8 mouse cellular contexts compared by ENCODE assay signal in the genomic region with DNA sequence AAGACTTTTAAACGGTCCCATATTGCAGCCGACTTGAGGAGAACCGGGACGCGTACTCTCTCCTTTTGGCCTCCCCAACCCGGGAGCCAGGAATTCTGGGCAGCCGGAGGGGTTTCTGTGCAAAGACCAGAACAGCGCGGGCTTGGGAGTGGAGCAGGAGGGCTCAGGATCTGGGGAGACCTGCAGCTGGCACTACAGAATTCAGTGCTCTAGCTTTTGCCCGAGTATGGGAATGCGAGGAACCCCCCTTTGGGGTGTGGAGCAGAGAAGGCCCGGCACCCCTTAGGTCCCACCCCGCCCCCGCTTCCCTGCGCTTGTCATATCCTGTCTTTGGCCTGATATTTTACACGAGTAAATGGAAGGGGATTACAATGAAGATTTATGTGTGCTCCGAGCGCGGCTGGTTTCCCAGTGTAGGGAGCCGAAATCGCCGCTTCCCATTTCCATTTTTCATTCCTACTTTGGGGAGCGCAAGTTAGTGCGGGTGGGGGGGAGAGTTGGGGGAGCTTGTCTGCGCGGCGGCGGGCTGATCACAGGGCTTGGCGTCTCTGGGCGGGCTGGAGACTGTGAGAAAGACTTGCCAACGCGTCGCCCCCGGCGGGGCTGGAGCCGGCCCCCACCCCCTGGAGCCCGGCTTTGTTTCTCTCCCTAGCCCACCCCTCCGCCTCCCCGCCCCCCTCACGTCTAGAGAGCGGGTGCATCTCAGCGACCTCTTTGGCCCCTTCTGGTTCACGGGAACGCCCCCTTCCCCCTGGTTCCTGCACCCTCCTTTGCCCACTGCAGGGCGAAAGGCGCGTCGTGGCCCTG. TPM values are rescaled to one million over a fixed set of nuclear protein-coding genes. Genes with fewer than 3 reads are reported as not detected.
DNase-seq lines count a peak whose midpoint lies in the region; ATAC-seq and TF ChIP-seq lines count a peak whose summit lies in the region.

No protein-coding gene starts in this region.

- H3K9ac ChIP-seq in hindbrain, embryonic 11.5 days (ENCODE audit: low read depth, low read length), result no peak overlapping the region
- H3K9ac ChIP-seq in hindbrain, postnatal 0 days (replicated peaks; ENCODE audit: low read length), result no peak overlapping the region
- no peak overlapping the region for H3K9ac ChIP-seq in hindbrain, embryonic 15.5 days

- ATAC-seq in hindbrain, embryonic 11.5 days (ENCODE audit: low FRiP score), result 0 out of 2 replicates have a peak, but pooled peaks have one; percentile 18
- ATAC-seq in hindbrain, postnatal 0 days, result no peak
- no peak for ATAC-seq in hindbrain, embryonic 15.5 days (ENCODE audit: low FRiP score, low read depth)

- no peaks in the 10 kb centered on the region for H3K36me3 ChIP-seq in hindbrain, embryonic 11.5 days (ENCODE audit: control insufficient read depth, insufficient read depth, low read length)
- no peaks in the 10 kb centered on the region for H3K36me3 ChIP-seq in hindbrain, postnatal 0 days (ENCODE audit: insufficient read depth, low read length)
- H3K36me3 ChIP-seq in hindbrain, embryonic 15.5 days, result no peaks in the 10 kb centered on the region

- H3K27ac ChIP-seq in hindbrain, embryonic 11.5 days (ENCODE audit: low read depth, low read length), result no peak overlapping the region
- H3K27ac ChIP-seq in hindbrain, postnatal 0 days, result no peak overlapping the region
- no peak overlapping the region for H3K27ac ChIP-seq in hindbrain, embryonic 15.5 days (replicated peaks)

- no peak for DNase-seq in hindbrain, embryonic 11.5 days (ENCODE audit: low spot score)
- no peak for DNase-seq in hindbrain, postnatal 0 days (ENCODE audit: low spot score)
- DNase-seq in adipocyte (ENCODE audit: low spot score), result peak; percentile 26
- peak; percentile 18 for DNase-seq in naive thymus-derived CD4-positive, alpha-beta T cell, adult 2 months (ENCODE audit: low read depth)
- no peak for DNase-seq in retina, postnatal 1 day
- no peak for DNase-seq in layer of hippocampus, adult 9-10 months (ENCODE audit: low spot score)
- no peak for DNase-seq in urinary bladder, postnatal 25 days (ENCODE audit: low spot score)

- no peak for TF ChIP-seq CTCF in hindbrain, postnatal 0 days (IDR thresholded peaks at IDR 0.05; ENCODE audit: low read depth)

- H3K9me3 ChIP-seq in hindbrain, embryonic 11.5 days (ENCODE audit: control insufficient read depth, low read length), result no peaks in the 10 kb centered on the region
- H3K9me3 ChIP-seq in hindbrain, postnatal 0 days (ENCODE audit: low read length), result no peaks in the 10 kb centered on the region
- H3K9me3 ChIP-seq in hindbrain, embryonic 15.5 days, result no peaks in the 10 kb centered on the region

- H3K4me1 ChIP-seq in hindbrain, embryonic 11.5 days (replicated peaks; ENCODE audit: control insufficient read depth, insufficient read depth, low read length), result peaks cover 7% of the 10 kb centered on the region
- peaks cover 2% of the 10 kb centered on the region; the same call in 1 of the 2 replicates for H3K4me1 ChIP-seq in hindbrain, postnatal 0 days (ENCODE audit: insufficient read depth, low read length)
- H3K4me1 ChIP-seq in hindbrain, embryonic 15.5 days (replicated peaks), result peaks cover 17% of the 10 kb centered on the region

- peak overlapping the region; percentile 25 for H3K4me2 ChIP-seq in hindbrain, embryonic 11.5 days (replicated peaks; ENCODE audit: low read depth, low read length)
- no peak overlapping the region; the same call in 1 of the 2 replicates for H3K4me2 ChIP-seq in hindbrain, postnatal 0 days (ENCODE audit: low read depth, low read length)
- peak overlapping the region; percentile 23 for H3K4me2 ChIP-seq in hindbrain, embryonic 15.5 days

- H3K4me3 ChIP-seq in hindbrain, embryonic 11.5 days (ENCODE audit: low read depth, low read length), result 0 out of 2 replicates have a peak overlapping the region, but pooled peaks have one; percentile 6
- H3K4me3 ChIP-seq in hindbrain, postnatal 0 days (ENCODE audit: low read length), result no peak overlapping the region
- H3K4me3 ChIP-seq in hindbrain, embryonic 15.5 days, result peak overlapping the region; percentile 4; the same call in 1 of the 2 replicates

- 0% methylated on average over 32 of the region's 48 CpGs for WGBS in hindbrain, embryonic 11.5 days
- under 1% methylated on average over 42 of the region's 48 CpGs for WGBS in hindbrain, postnatal 0 days
- WGBS in hindbrain, embryonic 15.5 days, result under 1% methylated on average over 48 of the region's 48 CpGs

- H3K27me3 ChIP-seq in hindbrain, embryonic 11.5 days (ENCODE audit: control insufficient read depth, insufficient read depth, low read length), result peaks cover 92% of the 10 kb centered on the region
- H3K27me3 ChIP-seq in hindbrain, postnatal 0 days (ENCODE audit: insufficient read depth, low read length), result peaks cover 75% of the 10 kb centered on the region
- peaks cover 66% of the 10 kb centered on the region for H3K27me3 ChIP-seq in hindbrain, embryonic 15.5 days

RNA-seq across cellular contexts. Expression of gene Dlx2, which starts 5.7 kb away (rescaled TPM):
- 1.9 and 2.2 TPM in 2 replicates for polyA plus RNA-seq in hindbrain, embryonic 11.5 days (2014; fragmentation: Nextera tagmentation; extraction: Ambion mirVana)
- 0.97 TPM in 1 of 2 replicates, not detected in the other for total RNA-seq in hindbrain, postnatal 0 days (2014; rRNA removed)
- polyA plus RNA-seq in hindbrain, postnatal 0 days (2015; fragmentation: Nextera tagmentation; extraction: Ambion mirVana), result 0.21 and 0.26 TPM in 2 replicates
- 0.26 and 2.2 TPM in 2 replicates for polyA plus RNA-seq in hindbrain, embryonic 15.5 days (2015; fragmentation: Nextera tagmentation; extraction: Ambion mirVana)

RNA-seq across cellular contexts. Expression of gene Dlx1, which starts 12.9 kb away (rescaled TPM):
- polyA plus RNA-seq in hindbrain, embryonic 11.5 days (2014; fragmentation: Nextera tagmentation; extraction: Ambion mirVana), result 1.6 and 2.1 TPM in 2 replicates
- total RNA-seq in hindbrain, postnatal 0 days (2014; rRNA removed), result 2.5 and 3.5 TPM in 2 replicates
- polyA plus RNA-seq in hindbrain, postnatal 0 days (2015; fragmentation: Nextera tagmentation; extraction: Ambion mirVana), result not detected in 2 replicates
- polyA plus RNA-seq in hindbrain, embryonic 15.5 days (2015; fragmentation: Nextera tagmentation; extraction: Ambion mirVana), result 0.38 and 6.9 TPM in 2 replicates

Comparison
In these comparisons a context has a peak if more than half of its experiments do, and no peak if none do; other contexts are left out.
1. DNase-seq: peak in adipocyte (single experiment) and naive thymus-derived CD4-positive, alpha-beta T cell, adult 2 months (single experiment); none in hindbrain, embryonic 11.5 days (single experiment), hindbrain, postnatal 0 days (single experiment), retina, postnatal 1 day (single experiment), layer of hippocampus, adult 9-10 months (single experiment) and urinary bladder, postnatal 25 days (single experiment).